Mouse (Mus musculus) spleen, adult 12 weeks (tissue): ENCODE results near the gene Hspa1b.

Experiments
- DNase-seq: peaks from one replicate; pipeline ENCODE4 v3.0.0; 2022; ENCODE audit warnings: low spot score

Gene Hspa1b

GRCm38 (mm10) chr17:34927306-34928019 is 31.6 kb downstream of the Hspa1b start:
- no peak for DNase-seq

- no peak for DNase-seq
Observed at GRCm38 (mm10) chr17:34924258-34924657, 34.8 kb downstream of the Hspa1b start.

- no peak for DNase-seq
Observed at GRCm38 (mm10) chr17:34922939-34923338, 36.1 kb downstream of the Hspa1b start.

GRCm38 (mm10) chr17:34917188-34917587 is 41.9 kb downstream of the Hspa1b start:
- DNase-seq, result no peak

- DNase-seq, result no peak
Observed at GRCm38 (mm10) chr17:34916316-34916715, 42.7 kb downstream of the Hspa1b start.

- no peak for DNase-seq
Observed at GRCm38 (mm10) chr17:34915410-34915831, 43.6 kb downstream of the Hspa1b start.

GRCm38 (mm10) chr17:34913930-34914665 is 44.9 kb downstream of the Hspa1b start, which contains the start of gene Slc44a4:
Slc44a4 (plus strand) TSS chr17:34914466.
- no peak for DNase-seq

GRCm38 (mm10) chr17:34911945-34912351 is 47.1 kb downstream of the Hspa1b start:
- DNase-seq, result peak; percentile 77

- DNase-seq, result no peak
Observed at GRCm38 (mm10) chr17:34910982-34911381, 48.1 kb downstream of the Hspa1b start.
